Mouse (Mus musculus): ENCODE data around the gene Ccl25.
"Not testable (repeated sequence)": the region's sequence is repeated elsewhere in the genome, so short reads cannot be mapped to it uniquely, and the experiment has no call there.

The Ccl25 gene

DNA sequence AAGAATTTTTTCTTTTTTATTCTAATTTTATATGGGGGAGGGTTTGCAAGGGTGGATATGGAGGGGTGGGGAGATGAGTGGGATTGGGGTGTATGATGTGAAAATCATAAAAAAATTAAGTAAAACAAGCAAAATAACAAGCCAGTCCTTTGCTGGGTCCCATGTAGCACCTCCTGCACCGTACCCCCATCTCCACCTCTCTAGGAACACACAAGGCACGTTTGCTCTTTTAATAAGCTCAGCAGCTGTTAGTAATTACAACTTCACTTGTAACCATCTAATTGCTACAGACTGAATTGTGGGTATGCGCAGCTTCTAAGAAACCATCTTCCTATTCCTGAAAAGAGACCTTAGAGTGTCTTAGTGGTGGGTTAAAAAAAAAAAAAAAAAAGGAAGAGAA lies 15.2 kb downstream of the Ccl25 start:
- DNase-seq (ENCODE audit: low spot score), result no peak

DNA sequence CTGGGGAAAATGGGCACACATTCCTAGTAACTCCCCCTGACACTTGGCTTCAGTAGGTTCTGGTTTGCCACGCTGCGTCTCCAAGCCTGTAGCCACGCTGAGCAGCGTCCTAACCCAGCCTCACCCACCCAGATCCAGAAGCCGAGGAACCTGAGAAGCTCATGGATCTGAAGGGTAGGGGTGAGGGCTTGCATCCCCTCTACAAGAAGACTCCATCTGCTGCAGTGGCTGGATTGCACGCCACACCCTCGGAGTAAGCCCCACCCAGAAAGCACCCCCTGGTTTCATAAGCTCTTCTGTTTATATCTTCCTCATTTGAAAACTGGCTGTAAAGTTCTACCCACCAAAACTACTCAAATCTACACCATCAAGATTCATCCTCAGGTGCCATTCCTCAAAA lies 22.7 kb downstream of the Ccl25 start:
- DNase-seq (ENCODE audit: low spot score), result no peak

DNA sequence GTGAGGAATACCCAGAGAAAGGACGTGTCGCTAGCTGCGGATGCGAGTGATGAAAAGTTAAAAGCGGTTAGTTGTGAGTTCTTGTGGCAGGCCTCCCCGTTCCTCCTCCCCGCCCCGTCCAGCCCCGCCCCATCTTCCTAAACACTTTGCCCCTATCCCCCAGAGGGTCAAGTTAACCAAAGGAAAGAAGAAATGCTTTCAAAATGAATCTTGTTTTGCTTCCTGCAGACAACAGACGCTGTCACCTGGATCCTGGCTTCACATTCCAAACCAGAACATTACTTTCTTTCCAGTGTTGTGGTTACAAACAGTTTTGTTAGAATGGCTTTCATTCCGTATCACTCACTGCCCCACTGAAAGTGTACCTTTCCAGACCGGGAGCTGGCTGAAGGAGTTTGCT lies 23.3 kb downstream of the Ccl25 start:
- DNase-seq (ENCODE audit: low spot score), result no peak

DNA sequence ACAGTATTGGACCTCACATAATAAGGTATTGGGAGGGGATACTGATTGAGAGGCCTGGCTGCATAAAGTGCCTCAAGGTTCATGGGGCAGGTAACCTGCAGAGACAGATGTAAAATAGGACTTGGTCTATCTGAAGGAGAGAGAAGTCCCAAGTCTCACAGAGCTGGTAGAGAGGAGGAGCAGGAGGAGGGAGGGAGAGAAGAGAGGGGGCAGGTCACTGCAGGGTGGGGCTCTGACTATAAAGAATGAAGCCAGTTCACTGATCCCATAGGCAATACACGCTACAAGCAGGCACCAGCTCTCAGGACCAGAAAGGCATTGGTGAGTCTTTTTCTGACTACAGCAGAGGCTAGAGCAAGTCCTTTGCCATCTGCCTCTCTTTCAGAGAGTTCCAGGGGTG lies 24.3 kb downstream of the Ccl25 start:
- DNase-seq (ENCODE audit: low spot score), result no peak

DNA sequence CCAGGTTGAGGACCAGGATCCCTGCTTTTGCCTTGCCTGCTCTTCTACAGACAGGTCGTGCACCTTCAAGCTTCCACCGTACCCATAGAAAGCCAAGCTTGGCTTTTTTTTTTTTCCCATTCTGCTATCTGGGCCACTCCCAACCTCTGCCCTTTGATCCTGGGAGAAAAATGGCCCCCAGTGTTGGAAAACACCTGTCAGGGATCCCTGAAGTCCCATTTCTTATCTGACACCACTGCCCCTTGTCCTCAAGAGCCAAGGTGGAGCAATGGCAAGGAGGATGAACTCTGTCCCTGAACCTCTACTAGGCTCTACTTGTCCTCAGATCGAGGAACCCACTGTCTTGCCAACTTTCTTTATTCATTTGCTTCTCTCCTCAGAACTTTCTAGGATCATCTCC lies 25.6 kb downstream of the Ccl25 start:
- no peak for DNase-seq (ENCODE audit: low spot score)

DNA sequence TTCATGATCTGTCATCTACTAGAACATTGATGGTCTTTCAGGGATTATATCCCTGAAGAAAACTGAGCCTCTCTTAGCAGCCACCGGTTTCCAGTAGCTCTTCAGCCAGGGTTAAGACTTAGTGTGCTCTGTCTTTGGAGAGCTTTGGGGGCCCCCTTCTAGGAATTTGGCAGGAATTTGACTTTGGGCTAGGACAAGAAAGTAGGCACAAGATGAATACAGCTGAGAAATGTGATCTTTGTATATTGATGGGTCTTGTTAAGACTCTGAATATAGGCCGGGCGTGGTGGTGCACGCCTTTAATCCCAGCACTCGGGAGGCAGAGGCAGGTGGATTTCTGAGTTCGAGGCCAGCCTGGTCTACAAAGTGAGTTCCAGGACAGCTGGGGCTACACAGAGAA lies 27.6 kb downstream of the Ccl25 start:
- not testable (repeated sequence) for DNase-seq (ENCODE audit: low spot score)

DNA sequence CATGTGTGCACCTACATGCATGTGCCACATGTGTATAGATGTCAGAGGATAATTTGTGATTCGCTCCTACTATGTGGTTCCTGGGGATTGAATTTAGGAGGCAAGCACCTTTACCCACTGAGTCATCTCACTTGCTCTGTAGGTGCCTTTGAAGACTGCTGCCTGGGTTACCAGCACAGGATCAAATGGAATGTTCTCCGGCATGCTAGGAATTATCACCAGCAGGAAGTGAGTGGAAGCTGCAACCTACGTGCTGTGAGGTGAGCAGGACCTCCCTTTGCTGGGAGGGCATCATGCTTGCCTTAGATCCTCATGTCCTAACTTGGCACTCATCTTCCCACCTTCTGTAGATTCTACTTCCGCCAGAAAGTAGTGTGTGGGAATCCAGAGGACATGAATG lies 28.7 kb downstream of the Ccl25 start:
- DNase-seq (ENCODE audit: low spot score), result no peak

DNA sequence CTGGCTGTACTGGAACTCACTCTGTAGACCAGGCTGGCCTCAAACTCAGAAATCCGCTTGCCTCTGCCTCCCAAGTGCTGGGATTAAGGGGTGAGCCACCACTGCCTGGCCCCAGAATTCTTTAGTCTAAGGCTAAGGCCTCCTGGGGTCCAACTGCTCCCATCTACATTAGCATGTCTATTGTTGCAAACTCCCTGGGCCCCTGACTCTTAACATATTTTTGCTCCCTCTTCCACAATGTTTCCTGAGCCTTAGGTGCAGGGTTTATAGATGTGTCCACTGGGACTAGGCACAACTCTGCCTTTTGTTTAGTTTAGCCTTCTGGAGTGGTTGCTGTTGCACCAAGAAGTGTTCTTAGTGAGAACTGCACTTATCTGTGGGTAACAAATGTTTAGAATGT lies 29.5 kb downstream of the Ccl25 start:
- no peak for DNase-seq (ENCODE audit: low spot score)

DNA sequence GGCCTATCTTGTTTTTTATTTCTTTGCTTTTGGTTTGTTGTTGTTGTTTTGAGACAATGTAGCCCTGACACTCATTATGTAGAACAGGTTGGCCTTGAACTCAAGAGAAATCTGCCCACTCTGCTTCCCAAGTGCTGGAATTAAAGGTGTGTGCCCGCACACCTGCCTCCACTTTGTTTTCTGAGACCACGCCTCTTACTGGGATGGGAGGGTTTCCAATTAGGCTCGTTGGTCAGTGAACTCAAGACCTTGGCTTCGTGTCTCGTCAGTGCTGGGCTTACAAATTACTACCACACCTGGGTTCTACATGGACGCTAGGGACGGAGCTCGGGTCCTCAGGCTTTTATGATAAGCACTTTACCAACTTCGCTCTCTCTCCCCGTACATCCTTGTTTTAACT lies 30.4 kb downstream of the Ccl25 start:
- DNase-seq (ENCODE audit: low spot score), result no peak

DNA sequence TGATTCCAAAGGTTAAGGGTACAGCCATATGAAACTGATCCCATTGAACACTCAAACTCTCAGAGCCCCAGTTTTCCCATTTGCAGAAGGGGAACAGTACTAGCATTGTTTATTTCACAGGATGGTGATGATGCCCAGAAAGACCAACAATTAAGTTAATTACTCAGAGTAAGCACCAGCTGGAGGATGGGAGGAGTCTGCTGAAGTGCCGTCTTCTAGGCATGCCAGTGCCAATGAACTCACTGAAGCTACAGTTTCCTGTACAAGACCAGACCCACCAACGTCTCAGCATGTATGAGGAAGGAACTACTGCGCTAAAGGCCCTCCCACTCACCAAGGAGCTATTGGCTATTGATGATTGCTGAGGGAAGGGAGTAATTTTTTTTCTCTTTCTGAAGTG lies 34.4 kb downstream of the Ccl25 start:
- DNase-seq (ENCODE audit: low spot score), result no peak

DNA sequence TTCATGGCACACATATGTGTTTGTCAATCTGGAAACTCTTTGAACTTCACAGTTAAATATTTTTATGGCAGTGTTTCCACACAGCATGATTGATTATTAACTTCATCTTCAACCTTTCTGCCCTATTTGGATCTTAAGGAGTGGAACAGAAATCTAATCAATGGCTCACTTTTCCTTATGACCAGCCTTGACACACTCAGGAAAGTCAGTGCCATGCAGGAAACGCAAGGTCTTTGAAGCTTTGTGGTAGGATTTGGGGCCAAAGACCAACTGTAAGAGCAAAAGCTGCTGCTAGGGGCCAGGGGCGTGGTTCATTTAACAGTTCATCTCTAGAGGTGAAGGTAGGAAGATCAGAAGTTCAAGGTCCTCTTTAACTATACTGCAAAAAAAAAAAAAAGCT lies 35.9 kb downstream of the Ccl25 start:
- no peak for DNase-seq (ENCODE audit: low spot score)

DNA sequence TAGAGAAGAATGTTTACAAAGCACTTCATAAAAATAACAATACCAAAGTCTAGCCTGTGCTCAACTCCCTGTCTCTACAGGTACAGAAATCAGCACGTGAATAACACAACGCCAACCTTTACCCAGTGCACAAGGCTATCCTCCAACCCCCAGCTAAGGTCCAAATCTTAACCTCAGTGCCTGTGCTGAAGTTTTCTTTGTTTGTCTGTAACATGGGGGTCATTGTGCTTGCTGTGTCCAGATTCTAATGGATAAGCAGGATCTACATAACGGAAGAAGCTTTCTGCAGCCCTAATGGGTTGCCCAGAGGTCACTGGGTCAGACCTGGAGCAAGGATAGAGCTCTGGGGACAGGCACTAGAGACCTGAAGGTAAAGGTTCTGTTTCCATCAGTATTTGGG lies 41.2 kb downstream of the Ccl25 start:
- DNase-seq (ENCODE audit: low spot score), result no peak

DNA sequence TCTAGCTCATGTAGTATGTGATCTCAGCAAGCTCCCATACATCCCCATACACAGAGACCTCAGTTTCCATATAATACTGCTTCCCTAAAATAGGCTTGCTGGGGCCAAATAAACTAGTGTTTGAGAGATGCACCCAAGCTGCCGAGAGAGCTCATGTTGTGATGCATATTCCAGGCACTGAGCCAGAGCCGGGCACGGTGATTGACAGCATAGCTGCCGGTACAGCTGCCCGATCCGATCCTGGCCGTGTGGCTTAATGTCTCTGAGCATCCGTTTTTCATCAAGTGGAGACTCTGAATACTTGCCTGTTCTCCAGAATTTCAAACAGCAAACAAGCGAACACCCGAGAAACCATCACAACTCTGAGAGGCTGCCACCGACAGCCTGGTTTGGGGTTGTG lies 42.8 kb downstream of the Ccl25 start:
- no peak for DNase-seq (ENCODE audit: low spot score)

DNA sequence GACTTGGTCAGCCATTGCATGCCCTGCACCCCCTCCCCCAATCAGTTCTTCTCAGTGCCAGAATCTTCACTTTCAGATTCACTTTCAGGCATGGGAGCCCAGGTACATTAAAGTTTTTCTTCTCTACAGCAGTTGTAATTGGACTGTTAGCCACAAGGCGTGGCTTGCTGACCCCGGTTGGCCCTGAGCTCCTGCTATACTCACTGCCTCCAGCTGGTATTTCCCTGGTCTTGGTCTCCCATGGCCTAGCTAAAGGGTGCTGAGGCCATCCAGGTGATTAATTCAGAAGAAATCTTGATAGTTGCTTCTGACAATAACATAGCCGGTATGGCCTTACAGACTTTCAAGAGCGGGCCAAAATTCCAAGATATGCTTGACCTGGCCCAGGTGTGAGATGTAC lies 43.5 kb downstream of the Ccl25 start:
- DNase-seq (ENCODE audit: low spot score), result no peak

DNA sequence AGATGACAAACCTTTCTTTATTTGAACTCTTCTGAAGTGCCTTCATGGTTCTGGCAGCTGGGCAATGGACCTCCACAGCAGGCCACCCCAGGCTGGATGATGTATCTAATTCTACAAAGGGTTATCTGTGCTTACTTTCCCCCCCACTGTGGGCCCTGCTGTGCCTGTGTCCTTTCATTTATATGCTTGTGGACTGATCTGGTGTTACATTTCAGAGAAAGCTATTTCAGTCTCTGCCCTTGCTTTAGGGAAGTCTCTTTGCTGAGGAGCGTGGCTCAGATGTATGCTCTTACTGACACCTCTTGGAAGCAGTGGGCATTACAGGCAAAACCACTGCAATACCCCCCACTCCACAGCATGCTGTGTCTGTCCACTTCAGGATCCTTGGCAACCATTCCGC lies 45.1 kb downstream of the Ccl25 start:
- no peak for DNase-seq (ENCODE audit: low spot score)

DNA sequence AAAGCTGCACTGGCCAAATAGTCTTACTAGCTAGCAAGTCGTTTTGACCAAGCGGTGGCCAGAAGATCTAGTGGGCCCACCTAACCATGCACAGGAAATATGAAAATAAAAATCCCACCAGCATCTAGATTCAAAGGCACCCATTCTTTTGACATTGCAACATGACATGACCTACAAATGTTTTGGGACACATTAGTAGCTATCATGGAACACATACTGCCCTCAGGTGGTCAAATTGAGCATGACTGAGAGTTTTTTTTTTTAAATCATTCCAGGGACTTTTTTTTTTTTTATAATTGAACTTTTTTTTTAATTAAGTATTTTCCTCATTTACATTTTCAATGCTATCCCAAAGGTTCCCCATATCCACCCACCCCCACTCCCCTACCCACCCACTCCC lies 47.6 kb downstream of the Ccl25 start:
- no peak for DNase-seq (ENCODE audit: low spot score)

DNA sequence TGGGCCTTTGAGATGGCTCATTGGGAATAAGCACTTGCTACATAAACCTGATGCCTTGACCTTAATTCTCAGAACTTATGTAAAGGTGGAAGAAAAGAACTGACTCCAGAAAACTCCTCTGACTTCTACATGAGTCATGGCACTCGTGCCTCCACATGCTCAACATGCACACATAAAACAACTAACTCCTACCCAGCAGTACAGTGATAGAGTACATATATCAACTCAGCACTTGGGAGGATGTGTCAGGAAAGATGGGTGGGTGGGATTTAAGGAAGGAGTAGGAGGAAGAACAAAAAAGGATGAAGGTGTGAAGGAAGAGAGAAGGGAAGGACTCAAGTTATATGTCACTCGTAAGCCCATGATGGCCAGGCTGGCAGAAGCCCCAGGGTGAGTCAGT lies 76.4 kb downstream of the Ccl25 start:
- DNase-seq (ENCODE audit: low spot score), result no peak

DNA sequence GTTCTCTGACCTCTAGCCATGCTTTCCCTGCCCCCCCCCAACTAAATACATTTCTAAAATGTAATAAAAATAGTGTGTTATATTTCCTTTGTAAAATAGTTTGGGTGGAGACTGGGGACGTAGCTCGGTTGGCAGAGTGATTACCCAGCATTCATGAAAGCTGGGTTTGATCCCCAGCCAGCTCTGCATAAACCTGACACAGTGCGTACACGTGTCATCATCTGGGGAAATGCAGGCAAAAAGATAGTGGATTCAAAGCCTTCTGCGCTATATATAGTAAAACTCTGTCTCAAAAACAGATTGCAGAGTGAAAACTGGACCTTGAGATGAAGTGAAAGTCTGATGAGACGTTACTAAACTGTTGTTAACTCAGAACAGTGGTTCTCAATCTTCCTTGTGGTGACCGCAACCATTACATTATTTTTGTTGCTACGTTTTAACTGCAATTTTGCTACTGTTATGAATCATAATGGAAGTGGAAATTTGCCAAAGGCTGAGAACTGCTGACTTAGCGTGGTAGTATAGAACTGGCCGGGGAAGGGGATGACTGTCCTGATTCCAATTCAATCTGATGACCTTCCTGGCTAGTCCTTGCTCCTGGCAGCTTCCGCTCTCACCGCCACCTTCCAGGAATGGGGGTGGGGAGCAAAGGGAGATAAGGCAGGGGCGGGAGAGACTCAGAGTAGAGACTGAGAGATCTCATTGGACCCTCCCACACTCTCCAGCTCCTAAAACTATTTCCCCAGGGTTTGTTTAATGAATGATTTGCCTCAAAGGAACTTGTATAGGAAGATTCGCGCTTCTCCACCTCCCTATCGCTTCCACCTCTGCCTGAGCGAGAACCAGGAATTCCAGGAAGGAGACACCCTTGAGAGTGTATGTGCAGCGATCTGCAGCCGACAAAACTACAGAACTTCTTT lies 79.2 kb downstream of the Ccl25 start:
- DNase-seq (ENCODE audit: low spot score), result no peak

DNA sequence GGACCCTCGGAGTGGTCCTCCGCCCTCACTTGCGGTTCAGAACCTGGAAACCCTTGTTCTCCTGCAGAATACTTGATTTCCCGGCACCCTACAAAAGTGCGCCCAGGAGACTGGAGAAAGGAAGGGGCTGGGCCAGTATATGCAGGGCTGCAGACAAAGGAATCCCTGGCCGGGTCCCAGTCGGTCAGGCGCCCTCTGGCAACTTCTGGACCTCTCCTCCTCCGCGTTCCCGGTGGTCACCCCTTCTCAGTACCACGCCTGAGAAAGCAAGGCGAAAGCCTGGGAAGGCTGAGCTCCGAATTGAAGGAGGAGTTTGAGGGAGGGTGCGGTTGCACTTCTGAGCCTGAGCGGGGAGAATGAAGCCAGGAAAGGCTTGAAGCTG lies 79.9 kb downstream of the Ccl25 start:
- DNase-seq (ENCODE audit: low spot score), result peak; percentile 34

DNA sequence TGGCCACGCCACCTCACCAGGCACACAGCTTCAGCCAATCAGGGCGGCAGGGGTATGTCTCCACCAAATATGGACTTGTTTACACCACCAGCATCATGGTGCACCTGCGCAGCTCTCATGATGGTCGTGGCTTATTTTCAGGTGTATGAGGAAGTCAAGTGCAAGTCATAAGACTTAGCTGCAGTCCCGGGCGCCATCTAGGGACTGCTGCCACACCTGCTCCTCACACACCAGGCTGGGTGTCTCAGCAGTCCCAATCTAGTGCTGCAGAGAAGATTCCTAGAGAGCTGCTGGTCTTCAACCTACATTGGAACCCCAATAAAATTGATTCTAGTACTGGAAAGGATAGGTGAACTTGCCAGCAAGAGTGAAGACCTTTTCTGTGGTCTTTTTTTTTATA lies 83.4 kb downstream of the Ccl25 start:
- DNase-seq (ENCODE audit: low spot score), result not testable (repeated sequence)

Data from ovary, postnatal 14 days (tissue).